Mouse (Mus musculus): Measurements from ENCODE around the gene Ifnk. TPM values are rescaled to one million over a fixed set of nuclear protein-coding genes. Genes with fewer than 3 reads are reported as not detected.

Ifnk gene
- not detected for polyA plus RNA-seq (2014; fragmentation: Illumina TruSeq; extraction: RNeasy Lipid Tissue Mini Kit (QIAGEN cat#74804); ENCODE audit: low read depth, low replicate concordance)

DNA sequence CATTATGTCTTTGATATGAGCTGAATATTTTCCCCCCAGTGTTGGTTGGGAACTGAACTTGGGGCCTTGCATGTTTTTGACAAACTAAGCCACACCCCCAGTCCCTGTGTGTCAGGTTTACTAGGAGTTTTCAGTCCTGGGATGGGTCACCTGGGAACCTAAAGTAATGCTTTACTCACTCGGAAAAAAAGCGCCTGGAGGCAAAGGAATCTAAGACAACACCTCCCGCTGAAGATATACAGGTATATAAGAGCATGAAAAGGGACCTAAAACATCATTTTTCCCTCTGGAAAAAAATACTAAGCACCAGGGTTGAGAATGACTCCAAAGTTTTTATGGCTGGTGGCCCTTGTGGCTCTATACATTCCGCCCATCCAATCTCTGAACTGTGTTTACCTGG is at the start of gene Ifnk:
TSS of gene Ifnk (plus strand) at position 301 of the 400 bp plus-strand sequence.

DNA sequence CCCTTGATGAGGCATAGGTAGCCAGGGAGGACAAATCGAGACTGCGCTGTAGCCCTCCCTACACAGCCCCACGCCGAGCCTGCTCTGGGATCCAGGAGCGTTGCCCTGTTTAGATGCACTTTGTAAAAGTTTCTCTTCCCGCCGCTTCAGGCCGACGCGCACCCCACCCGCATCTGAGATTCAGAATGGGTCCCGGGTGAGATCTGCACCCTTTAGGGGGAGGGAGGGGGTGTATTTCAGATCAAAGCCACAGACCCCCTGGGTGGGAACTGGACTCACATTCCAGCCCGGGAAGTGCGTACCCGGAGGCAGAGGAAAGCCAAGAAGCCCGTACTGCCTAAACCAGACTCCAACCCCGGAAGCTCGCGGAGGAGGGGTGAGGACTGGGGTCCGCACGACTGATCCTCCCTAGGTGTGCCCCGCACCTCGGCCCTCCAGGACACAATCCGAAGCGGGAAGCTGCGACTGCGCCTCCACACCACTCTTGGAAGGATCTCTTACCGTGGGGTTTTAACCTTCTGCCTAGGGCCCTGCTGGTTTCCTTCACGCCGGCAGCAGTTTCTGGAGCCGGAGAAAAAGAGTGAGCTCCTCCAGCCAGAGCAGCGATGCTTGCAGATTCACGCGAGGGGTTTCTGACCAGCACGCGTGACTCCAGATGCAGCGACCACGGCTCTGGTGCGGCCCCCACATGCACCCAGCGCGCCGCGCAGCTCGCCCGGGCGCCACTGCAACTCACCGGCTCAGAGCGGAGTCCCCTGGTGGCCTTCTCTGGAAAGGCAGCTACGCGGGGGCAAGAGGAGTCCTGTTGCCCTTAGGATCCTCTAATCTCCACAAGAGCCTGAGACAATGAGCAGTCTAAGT is 5.1 kb downstream of the Ifnk start, which contains the start of gene Mob3b:
TSS of gene Mob3b (minus strand) at position 734 of the 861 bp plus-strand sequence.

Other genes starting within 250 kb of the Ifnk start
- gene Mob3b, start 5.4 kb downstream of the Ifnk start, polyA plus RNA-seq (2014; fragmentation: Illumina TruSeq; extraction: RNeasy Lipid Tissue Mini Kit (QIAGEN cat#74804); ENCODE audit: low read depth, low replicate concordance), result 26.4 TPM
- gene C9orf72, start 74.1 kb downstream of the Ifnk start, polyA plus RNA-seq (2014; fragmentation: Illumina TruSeq; extraction: RNeasy Lipid Tissue Mini Kit (QIAGEN cat#74804); ENCODE audit: low read depth, low replicate concordance), result 32.0 TPM

Data from adrenal gland, adult 10 weeks (tissue).